Mouse (Mus musculus): ENCODE measurements at regions not wholly inside any gene's neighbourhood (a gene's known extent, or its start where the extent isn't known, plus 50 kb on each side); places are given as distances from the start of the nearest gene placed in this dataset.

DNA sequence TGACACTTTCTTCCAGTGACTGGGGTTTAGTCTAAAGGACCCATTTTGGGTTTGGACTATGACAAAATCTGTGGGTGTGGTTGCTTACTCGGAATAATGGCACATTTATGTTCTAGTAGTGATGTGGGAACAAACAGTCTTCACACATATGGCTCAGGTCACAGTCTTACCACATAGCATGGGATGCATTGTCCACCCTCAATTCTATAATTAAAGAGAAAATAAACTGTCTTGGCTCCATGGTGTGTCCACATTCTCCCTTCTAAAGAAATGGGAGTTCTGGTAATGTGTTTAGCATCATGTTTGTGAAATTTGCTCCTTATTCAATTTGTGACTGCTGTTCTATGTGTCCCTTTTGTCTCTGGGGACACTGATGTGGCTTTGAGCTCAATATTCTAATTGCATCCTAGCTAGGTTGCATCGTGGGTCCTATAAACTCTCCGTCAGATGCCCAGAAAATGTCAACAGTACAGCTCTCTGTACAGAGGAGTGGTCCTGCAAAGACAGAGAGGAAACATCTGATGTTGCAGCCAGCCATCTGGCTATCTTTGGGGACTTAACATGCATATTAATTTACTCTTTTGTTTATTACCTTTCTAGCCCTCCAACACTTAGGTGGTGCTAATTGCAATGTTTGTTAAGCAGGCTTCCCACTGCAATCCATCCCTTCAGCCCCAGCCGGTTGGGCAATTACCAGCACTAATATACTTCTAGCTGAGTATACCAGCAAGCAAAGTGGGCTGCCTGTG is 369.5 kb upstream of the Slc30a5 start:
- no peak for TF ChIP-seq CTCF (IDR thresholded peaks at IDR 0.05)
- TF ChIP-seq EP300 (IDR thresholded peaks at IDR 0.05), result no peak
